Mouse (Mus musculus) bone marrow, adult 2 months (tissue): ENCODE results near the gene Camk2g.

ENCODE experiments used
- CTCF ChIP-seq: fragments of 200-500 bp; IDR thresholded peaks from 2 replicates; pipeline ENCODE4 v1.5.1; 2011; ENCODE audit warnings: low read length, control low read depth; ENCODE audit not compliant: control insufficient read depth, insufficient read depth
- POLR2A ChIP-seq: fragments of 200-500 bp; IDR thresholded peaks from 2 replicates; pipeline ENCODE4 v1.6.1; 2011; ENCODE audit warnings: low read depth, mild to moderate bottlenecking, control low read depth, low read length, borderline replicate concordance; ENCODE audit not compliant: control insufficient read depth

- no peak for TF ChIP-seq CTCF
- TF ChIP-seq POLR2A = no peak
These were observed 701 bp upstream of the Camk2g start for GRCm38 (mm10) chr14:20794589-20794988.
